ENCODE assay signal across 12 mouse cellular contexts in the genomic region with DNA sequence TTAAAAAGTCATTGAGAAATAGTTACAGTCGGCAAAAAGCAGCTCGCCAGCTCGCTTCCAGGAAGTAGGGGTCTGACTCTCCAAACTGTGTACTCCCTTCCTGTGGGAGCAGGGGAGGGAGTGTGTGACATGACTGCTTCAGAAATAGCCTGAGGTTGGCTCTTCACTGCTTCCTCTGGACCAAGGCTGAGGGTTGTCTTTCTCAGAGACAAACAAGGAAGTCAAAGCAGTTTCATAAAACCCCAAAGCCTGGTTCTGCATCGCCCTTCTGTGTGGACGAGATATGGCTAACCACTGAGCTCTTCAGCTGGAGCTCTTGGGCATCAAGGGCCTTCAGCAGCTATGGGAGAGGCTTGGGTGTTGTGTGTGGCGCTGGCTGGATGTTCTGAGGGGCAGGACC.
DNase-seq lines count a peak whose midpoint lies in the region; ATAC-seq and TF ChIP-seq lines count a peak whose summit lies in the region.
"Had no signal": no experiment of that assay in that cellular context is flagged by ENCODE, and none has a peak within 500 bp of the region (broad histone marks: within the 10 kb centered on the region; RNA-seq: fewer than 3 reads in every experiment).

No protein-coding gene starts in this region.

- TF ChIP-seq RAD21 in MEL (IDR thresholded peaks at IDR 0.05; ENCODE audit: low read depth, low read length) = no peak

- TF ChIP-seq CTCF in MEL (IDR thresholded peaks at IDR 0.05 in 2 of 3, conservative IDR thresholded peaks at IDR 0.05 in 1 of 3; ENCODE audit: control insufficient read depth in 1 of 3, insufficient read depth in 1 of 3, low read depth in 2 of 3, low read length in 3 of 3, poor library complexity in 1 of 3, severe bottlenecking in 1 of 3) = no peak

- H3K4me1 ChIP-seq in MEL (ENCODE audit: control insufficient read depth in 1 of 2, insufficient read depth in 2 of 2, low read length in 2 of 2) = peaks cover 2 to 29% of the 10 kb centered on the region in 2 experiments
- H3K4me1 ChIP-seq in embryonic facial prominence, embryonic 13.5 days = peaks cover 33% of the 10 kb centered on the region
- H3K4me1 ChIP-seq in megakaryocyte, embryonic 14.5 days = peaks cover 95% of the 10 kb centered on the region

- H3K27ac ChIP-seq in MEL (ENCODE audit: control insufficient read depth, low read depth, low read length) = no peak overlapping the region
- peak overlapping the region; percentile 35; the same call in 1 of the 2 replicates for H3K27ac ChIP-seq in embryonic facial prominence, embryonic 13.5 days
- H3K27ac ChIP-seq: midbrain, embryonic 12.5 days; neural tube, embryonic 15.5 days had no signal

- ATAC-seq in embryonic facial prominence, embryonic 13.5 days (ENCODE audit: insufficient number of reproducible peaks, insufficient read depth, low FRiP score, low TSS enrichment, low read depth) = no peak
- ATAC-seq: hindbrain, embryonic 16.5 days had no signal

- no peaks in the 10 kb centered on the region for H3K79me2 ChIP-seq in MEL (ENCODE audit: control insufficient read depth, insufficient read depth, low read length, poor library complexity)

- H3K9me3 ChIP-seq in MEL (replicated peaks; ENCODE audit: insufficient read depth, low read length) = no peaks in the 10 kb centered on the region
- H3K9me3 ChIP-seq in embryonic facial prominence, embryonic 13.5 days = no peaks in the 10 kb centered on the region
- H3K9me3 ChIP-seq in megakaryocyte, embryonic 14.5 days = peaks cover 2% of the 10 kb centered on the region; the same call in 1 of the 2 replicates
- H3K9me3 ChIP-seq: midbrain, embryonic 12.5 days; neural tube, embryonic 15.5 days had no signal

- H3K9ac ChIP-seq in MEL (ENCODE audit: control insufficient read depth, low read depth, low read length, poor library complexity, severe bottlenecking) = 0 out of 2 replicates have a peak overlapping the region, but pooled peaks have one; percentile 15
- H3K9ac ChIP-seq in embryonic facial prominence, embryonic 13.5 days = no peak overlapping the region
- H3K9ac ChIP-seq: midbrain, embryonic 12.5 days; neural tube, embryonic 15.5 days had no signal

- WGBS in embryonic facial prominence, embryonic 13.5 days = 88% methylated on average over 6 of the region's 6 CpGs

- intact Hi-C loops in left cerebral cortex, postnatal 36 days (cut with DNase I) = no loop called here

- H3K36me3 ChIP-seq in MEL (ENCODE audit: control insufficient read depth in 1 of 2, insufficient read depth in 2 of 2, low read length in 2 of 2) = peaks cover 0 to 22% of the 10 kb centered on the region in 2 experiments; a peak in 2 of 4 replicates
- H3K36me3 ChIP-seq in embryonic facial prominence, embryonic 13.5 days = no peaks in the 10 kb centered on the region
- H3K36me3 ChIP-seq in megakaryocyte, embryonic 14.5 days (replicated peaks; ENCODE audit: low read length) = peaks cover 3% of the 10 kb centered on the region
- H3K36me3 ChIP-seq: midbrain, embryonic 12.5 days; neural tube, embryonic 15.5 days had no signal

- peak; percentile 39 to 41 for DNase-seq in kidney, postnatal 36 days
- no peak for DNase-seq in kidney, adult 11 months
- DNase-seq in MEL (ENCODE audit: low read depth, low spot score) = peak; percentile 71
- no peak for DNase-seq in left cerebral cortex, postnatal 36 days (ENCODE audit: low spot score in 2 of 2)
- DNase-seq in embryo, embryonic 11 days = no peak
- DNase-seq: cerebellum, adult 8-10 months; right cerebral cortex, postnatal 25 days had no signal

- H3K27me3 ChIP-seq in MEL (ENCODE audit: control insufficient read depth in 1 of 2, insufficient read depth in 2 of 2, low read length in 2 of 2) = no peaks in the 10 kb centered on the region
- H3K27me3 ChIP-seq in embryonic facial prominence, embryonic 13.5 days = no peaks in the 10 kb centered on the region
- H3K27me3 ChIP-seq in megakaryocyte, embryonic 14.5 days (replicated peaks) = no peaks in the 10 kb centered on the region
- H3K27me3 ChIP-seq: midbrain, embryonic 12.5 days; neural tube, embryonic 15.5 days had no signal

- TF ChIP-seq POLR2A in MEL (IDR thresholded peaks at IDR 0.05; ENCODE audit: control insufficient read depth in 1 of 2, insufficient read depth in 1 of 2, low read depth in 1 of 2, low read length in 2 of 2, poor library complexity in 1 of 2) = no peak

- peak overlapping the region; percentile 18 to 22; a peak in 1 of 4 replicates for H3K4me3 ChIP-seq in MEL (ENCODE audit: control insufficient read depth in 1 of 2, insufficient read depth in 1 of 2, low read depth in 2 of 2, low read length in 2 of 2)
- no peak overlapping the region for H3K4me3 ChIP-seq in embryonic facial prominence, embryonic 13.5 days
- peak overlapping the region; percentile 67 for H3K4me3 ChIP-seq in megakaryocyte, embryonic 14.5 days (replicated peaks)
- H3K4me3 ChIP-seq: midbrain, embryonic 12.5 days; neural tube, embryonic 15.5 days had no signal

- TF ChIP-seq EP300 in MEL (IDR thresholded peaks at IDR 0.05; ENCODE audit: low read depth in 1 of 2, low read length in 2 of 2) = peak in 1 of 2 experiments; percentile 9; a peak in 1 of 4 replicates

- no peak overlapping the region for H3K4me2 ChIP-seq in embryonic facial prominence, embryonic 13.5 days
- H3K4me2 ChIP-seq: midbrain, embryonic 12.5 days; neural tube, embryonic 15.5 days had no signal

TF ChIP-seq in MEL, 35 proteins besides CTCF, POLR2A, EP300 and RAD21:
- TF ChIP-seq SMC3 (IDR thresholded peaks at IDR 0.05; ENCODE audit: low read depth, low read length) = no peak
- no peak for TF ChIP-seq POLR2AphosphoS5 (IDR thresholded peaks at IDR 0.05; ENCODE audit: borderline replicate concordance, low read depth, low read length)
- no peak for TF ChIP-seq ELF1 (IDR thresholded peaks at IDR 0.05; ENCODE audit: low read depth, low read length)
- no peak for TF ChIP-seq BHLHE40 (IDR thresholded peaks at IDR 0.05; ENCODE audit: borderline replicate concordance, low read depth, low read length)
- 0 out of 2 replicates have a peak, but pooled peaks have one; percentile 21 for TF ChIP-seq TBP (IDR thresholded peaks at IDR 0.05; ENCODE audit: low read depth, low read length)
- no peak for TF ChIP-seq ZKSCAN1 (IDR thresholded peaks at IDR 0.05; ENCODE audit: low read depth, low read length)
- no peak for TF ChIP-seq ZMIZ1 (IDR thresholded peaks at IDR 0.05; ENCODE audit: low read depth, low read length)
- TF ChIP-seq TAL1 (IDR thresholded peaks at IDR 0.05; ENCODE audit: low read length) = peak; percentile 71
- TF ChIP-seq TCF12 (IDR thresholded peaks at IDR 0.05; ENCODE audit: low read depth, low read length) = peak; percentile 50
- no peak for TF ChIP-seq MAFK (IDR thresholded peaks at IDR 0.05; ENCODE audit: borderline replicate concordance, low read depth, low read length)
- no peak for TF ChIP-seq CHD2 (IDR thresholded peaks at IDR 0.05; ENCODE audit: low read length)
- no peak for TF ChIP-seq JUND (IDR thresholded peaks at IDR 0.05; ENCODE audit: low read depth, low read length)
- no peak for TF ChIP-seq ZNF384 (IDR thresholded peaks at IDR 0.05; ENCODE audit: low read depth, low read length)
- TF ChIP-seq ZC3H11A (IDR thresholded peaks at IDR 0.05; ENCODE audit: low read depth, low read length) = no peak
- no peak for TF ChIP-seq HCFC1 (IDR thresholded peaks at IDR 0.05; ENCODE audit: low read depth, low read length)
- no peak for TF ChIP-seq MAX (IDR thresholded peaks at IDR 0.05; ENCODE audit: low read length)
- no peak for TF ChIP-seq CHD1 (IDR thresholded peaks at IDR 0.05; ENCODE audit: low read depth, low read length)
- TF ChIP-seq POLR2AphosphoS2 (IDR thresholded peaks at IDR 0.05; ENCODE audit: low read length) = no peak
- TF ChIP-seq E2F4 (IDR thresholded peaks at IDR 0.05; ENCODE audit: borderline replicate concordance, low read depth, low read length) = no peak
- TF ChIP-seq GATA1 (IDR thresholded peaks at IDR 0.05; ENCODE audit: low read depth, low read length) = 0 out of 2 replicates have a peak, but pooled peaks have one; percentile 6
- TF ChIP-seq MYB (IDR thresholded peaks at IDR 0.05; ENCODE audit: low read depth, low read length) = no peak
- TF ChIP-seq NELFE (IDR thresholded peaks at IDR 0.05; ENCODE audit: low read depth, low read length) = no peak
- TF ChIP-seq ETS1 (IDR thresholded peaks at IDR 0.05; ENCODE audit: low read depth, low read length) = no peak
TF ChIP-seq in MEL: peak in this region for 4.

Comparison
In these comparisons a context has a peak if more than half of its experiments do, and no peak if none do; other contexts are left out.
1. DNase-seq: peak in kidney, postnatal 36 days (2 of 2) and MEL (single experiment); none in kidney, adult 11 months (single experiment), left cerebral cortex, postnatal 36 days (0 of 2) and embryo, embryonic 11 days (single experiment).